Mouse (Mus musculus): ENCODE data around the gene Cacng3. TPM values are rescaled to one million over a fixed set of nuclear protein-coding genes. Genes with fewer than 3 reads are reported as not detected.

Gene Cacng3
- total and polyA plus RNA-seq, 3 experiments = not detected

DNA sequence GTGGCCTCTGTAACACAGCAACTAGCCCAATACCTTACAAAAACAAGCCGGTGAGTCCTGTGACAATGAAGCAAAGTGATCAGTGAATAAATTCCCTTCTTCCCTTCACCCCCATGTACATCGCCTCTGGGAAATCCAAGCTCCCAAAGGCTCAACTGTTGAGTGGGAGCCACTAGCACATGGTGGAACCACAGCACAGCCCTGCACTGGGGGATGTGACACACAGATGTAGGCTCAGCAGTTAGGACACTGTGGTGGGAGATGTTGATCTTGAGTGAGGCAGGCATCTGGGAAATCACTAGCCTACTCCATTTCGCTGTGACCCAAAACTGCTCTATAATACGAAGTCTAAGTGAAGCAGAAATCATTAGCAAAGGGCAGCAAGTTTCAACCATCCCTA is 48.2 kb downstream of the Cacng3 start:
- H3K4me2 ChIP-seq (ENCODE audit: insufficient read depth, low read depth, poor library complexity, severe bottlenecking) = no peak overlapping the region
- H3K9me3 ChIP-seq (replicated peaks; ENCODE audit: low read length) = no peaks in the 10 kb centered on the region
- in situ Hi-C loops (cut with MboI; ENCODE audit: low pct_ligation_motif_present, low pct_unique_long_range_greater_than_20kb, low sequenced_read_pairs) = no loop called here
- H3K9ac ChIP-seq (ENCODE audit: insufficient read depth, low read depth) = no peak overlapping the region
- H3K27me3 ChIP-seq (replicated peaks) = peaks cover 80% of the 10 kb centered on the region
- no peak overlapping the region for H3K27ac ChIP-seq (ENCODE audit: insufficient read depth, low read depth)
- dilution Hi-C loops (cut with MboI; ENCODE audit: extremely low pct_ligation_motif_present, extremely low pct_unique_long_range_greater_than_20kb, low sequenced_read_pairs) = no loop called here
- H3K4me3 ChIP-seq (replicated peaks in 1 of 3; ENCODE audit: low read depth in 2 of 3, low read length in 2 of 3, poor library complexity in 1 of 3) = no peak overlapping the region
- no peaks in the 10 kb centered on the region for H3K79me2 ChIP-seq (replicated peaks; ENCODE audit: control insufficient read depth, extremely low read depth, insufficient read depth, poor library complexity, severe bottlenecking)
- H3K36me3 ChIP-seq (replicated peaks in 1 of 2; ENCODE audit: control insufficient read depth in 1 of 2, insufficient read depth in 1 of 2, low read length in 1 of 2) = no peaks in the 10 kb centered on the region
- TF ChIP-seq USF1 (IDR thresholded peaks at IDR 0.05; ENCODE audit: low read depth, low read length) (no peak), USF2 (conservative IDR thresholded peaks at IDR 0.05; ENCODE audit: low read depth, low read length) (no peak), RCOR1 (conservative IDR thresholded peaks at IDR 0.05; ENCODE audit: low read depth, low read length) (no peak), MXI1 (IDR thresholded peaks at IDR 0.05; ENCODE audit: low read depth, low read length) (no peak), NELFE (IDR thresholded peaks at IDR 0.05; ENCODE audit: low read depth, low read length) (no peak), POLR2AphosphoS2 (IDR thresholded peaks at IDR 0.05; ENCODE audit: low read depth, low read length) (no peak), CHD2 (IDR thresholded peaks at IDR 0.05; ENCODE audit: low read length) (no peak), PAX5 (IDR thresholded peaks at IDR 0.05; ENCODE audit: low read length) (no peak), NRF1 (IDR thresholded peaks at IDR 0.05; ENCODE audit: low read depth, low read length) (no peak), BHLHE40 (IDR thresholded peaks at IDR 0.05; ENCODE audit: low read depth, low read length) (no peak), MAX (IDR thresholded peaks at IDR 0.05; ENCODE audit: low read length) (no peak), MYC (IDR thresholded peaks at IDR 0.05; ENCODE audit: low read depth, low read length) (no peak), JUND (conservative IDR thresholded peaks at IDR 0.05; ENCODE audit: low read depth, low read length) (no peak), MAZ (IDR thresholded peaks at IDR 0.05; ENCODE audit: low read depth, low read length) (no peak), JUN (IDR thresholded peaks at IDR 0.05; ENCODE audit: insufficient read depth, low read depth, low read length) (no peak), CHD1 (IDR thresholded peaks at IDR 0.05; ENCODE audit: low read depth, low read length) (no peak), GABPA (IDR thresholded peaks at IDR 0.05; ENCODE audit: insufficient replicate concordance, low read depth, low read length) (no peak)
- DNase-seq (ENCODE audit: extremely low read depth) = no peak
- peaks cover 2 to 7% of the 10 kb centered on the region in 2 experiments; a peak in 2 of 4 replicates for H3K4me1 ChIP-seq (ENCODE audit: control insufficient read depth in 1 of 2, insufficient read depth in 2 of 2)

DNA sequence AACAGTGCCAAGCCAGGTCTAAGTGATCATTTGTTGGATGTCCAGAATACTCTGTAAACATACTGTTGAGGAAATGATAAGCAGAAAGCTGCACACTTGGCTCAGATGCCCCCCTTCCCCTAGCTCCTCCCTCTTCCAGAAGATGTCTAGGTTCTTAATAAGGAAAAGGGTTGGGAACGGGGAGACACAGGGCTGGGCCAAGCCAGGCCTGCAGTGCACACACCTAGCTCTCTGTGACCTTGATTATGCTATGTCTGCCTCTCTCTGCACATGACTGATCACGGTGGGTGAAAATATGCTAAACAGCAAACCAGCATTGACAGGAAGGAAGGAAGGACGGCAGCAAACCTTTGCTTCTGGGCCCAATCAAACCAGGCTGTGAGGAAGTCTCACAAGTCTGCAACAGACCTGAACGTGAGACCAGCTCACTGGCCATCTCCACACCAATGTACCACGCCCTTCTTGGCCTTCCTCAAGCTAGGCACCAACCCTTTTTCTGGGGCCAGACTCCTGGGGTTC is 53.1 kb downstream of the Cacng3 start:
- dilution Hi-C loops (cut with MboI; ENCODE audit: extremely low pct_ligation_motif_present, extremely low pct_unique_long_range_greater_than_20kb, low sequenced_read_pairs) (no loop called here), in situ Hi-C loops (cut with MboI; ENCODE audit: low pct_ligation_motif_present, low pct_unique_long_range_greater_than_20kb, low sequenced_read_pairs) (no loop called here)
- H3K27me3 ChIP-seq (replicated peaks) = peaks cover 69% of the 10 kb centered on the region
- no peak overlapping the region for H3K4me2 ChIP-seq (ENCODE audit: insufficient read depth, low read depth, poor library complexity, severe bottlenecking)
- H3K9me3 ChIP-seq (replicated peaks; ENCODE audit: low read length) = no peaks in the 10 kb centered on the region
- no peak for TF ChIP-seq ZNF384 (IDR thresholded peaks at IDR 0.05; ENCODE audit: low read depth, low read length)
- no peak for TF ChIP-seq MAFK (IDR thresholded peaks at IDR 0.05; ENCODE audit: insufficient replicate concordance, low read length)
- TF ChIP-seq CHD1 (IDR thresholded peaks at IDR 0.05; ENCODE audit: low read depth, low read length) = no peak
- no peak for TF ChIP-seq ELF1 (IDR thresholded peaks at IDR 0.05; ENCODE audit: low read depth, low read length)
- no peak for TF ChIP-seq ZMIZ1 (IDR thresholded peaks at IDR 0.05; ENCODE audit: low read depth, low read length)
- TF ChIP-seq MYC (IDR thresholded peaks at IDR 0.05; ENCODE audit: low read depth, low read length) = no peak
- no peak for TF ChIP-seq ZKSCAN1 (IDR thresholded peaks at IDR 0.05; ENCODE audit: borderline replicate concordance, low read depth, low read length)
- no peak for TF ChIP-seq TBP (conservative IDR thresholded peaks at IDR 0.05; ENCODE audit: low read depth, low read length)
- TF ChIP-seq UBTF (IDR thresholded peaks at IDR 0.05; ENCODE audit: low read depth, low read length) = no peak
- TF ChIP-seq SMC3 (IDR thresholded peaks at IDR 0.05; ENCODE audit: low read depth, low read length) = no peak
- no peak for TF ChIP-seq JUN (IDR thresholded peaks at IDR 0.05; ENCODE audit: insufficient read depth, low read depth, low read length)
- TF ChIP-seq USF2 (conservative IDR thresholded peaks at IDR 0.05; ENCODE audit: low read depth, low read length) = no peak
- no peak for TF ChIP-seq RAD21 (IDR thresholded peaks at IDR 0.05; ENCODE audit: low read depth, low read length)
- TF ChIP-seq IRF4 (IDR thresholded peaks at IDR 0.05; ENCODE audit: low read depth, low read length) = no peak
- TF ChIP-seq USF1 (IDR thresholded peaks at IDR 0.05; ENCODE audit: low read depth, low read length) = no peak
- H3K36me3 ChIP-seq (replicated peaks in 1 of 2; ENCODE audit: control insufficient read depth in 1 of 2, insufficient read depth in 1 of 2, low read length in 1 of 2) = no peaks in the 10 kb centered on the region
- H3K4me3 ChIP-seq (replicated peaks in 1 of 3; ENCODE audit: low read depth in 2 of 3, low read length in 2 of 3, poor library complexity in 1 of 3) = no peak overlapping the region
- peaks cover 2 to 3% of the 10 kb centered on the region in 2 experiments; a peak in 1 of 4 replicates for H3K4me1 ChIP-seq (ENCODE audit: control insufficient read depth in 1 of 2, insufficient read depth in 2 of 2)
- no peaks in the 10 kb centered on the region for H3K79me2 ChIP-seq (replicated peaks; ENCODE audit: control insufficient read depth, extremely low read depth, insufficient read depth, poor library complexity, severe bottlenecking)
- H3K9ac ChIP-seq (ENCODE audit: insufficient read depth, low read depth) = no peak overlapping the region
- no peak for DNase-seq (ENCODE audit: extremely low read depth)
- no peak overlapping the region for H3K27ac ChIP-seq (ENCODE audit: insufficient read depth, low read depth)

Measured in CH12.LX (cell line).